Mouse (Mus musculus): ENCODE measurements around the gene 1700061G19Rik.

Gene 1700061G19Rik

DNA sequence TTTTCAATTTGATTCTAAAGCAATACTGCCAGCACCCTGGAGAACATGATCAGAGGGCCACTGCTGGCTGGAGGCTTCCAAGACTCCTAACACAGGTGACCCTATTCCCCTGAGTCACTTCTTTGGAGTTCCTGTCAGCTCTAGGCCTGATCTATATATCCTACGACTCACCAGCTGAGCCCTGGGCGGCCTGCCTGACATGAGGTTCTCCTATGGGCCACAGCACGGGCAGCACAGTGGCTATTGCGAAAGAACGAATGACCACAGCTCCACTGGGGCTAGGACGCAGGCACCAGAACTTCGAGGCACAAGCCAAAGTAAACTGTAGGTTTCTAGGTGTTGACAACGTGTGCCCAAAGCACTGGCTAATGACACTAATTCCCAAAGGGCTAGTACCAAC, 54.7 kb downstream of the 1700061G19Rik start:
- no peak for DNase-seq

DNA sequence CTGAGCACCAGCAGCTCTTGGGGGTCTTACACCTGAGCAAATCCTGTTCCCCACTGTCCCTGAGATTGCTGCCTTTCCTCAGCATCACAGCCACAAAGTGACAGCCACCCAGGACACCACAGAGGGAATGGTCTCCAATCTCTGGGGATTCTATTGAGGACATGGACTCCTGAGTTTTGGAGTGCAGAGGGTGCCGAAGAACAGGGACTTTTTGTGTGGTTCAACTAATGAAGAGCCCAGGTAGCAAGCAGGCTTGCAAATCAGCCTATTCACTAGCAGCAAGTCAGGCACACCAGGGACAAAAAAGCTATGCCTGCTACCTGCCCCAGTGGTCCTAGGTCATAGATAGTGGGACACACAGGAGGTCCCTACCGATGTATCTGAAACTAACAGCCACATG, 58.1 kb downstream of the 1700061G19Rik start:
- DNase-seq = no peak

DNA sequence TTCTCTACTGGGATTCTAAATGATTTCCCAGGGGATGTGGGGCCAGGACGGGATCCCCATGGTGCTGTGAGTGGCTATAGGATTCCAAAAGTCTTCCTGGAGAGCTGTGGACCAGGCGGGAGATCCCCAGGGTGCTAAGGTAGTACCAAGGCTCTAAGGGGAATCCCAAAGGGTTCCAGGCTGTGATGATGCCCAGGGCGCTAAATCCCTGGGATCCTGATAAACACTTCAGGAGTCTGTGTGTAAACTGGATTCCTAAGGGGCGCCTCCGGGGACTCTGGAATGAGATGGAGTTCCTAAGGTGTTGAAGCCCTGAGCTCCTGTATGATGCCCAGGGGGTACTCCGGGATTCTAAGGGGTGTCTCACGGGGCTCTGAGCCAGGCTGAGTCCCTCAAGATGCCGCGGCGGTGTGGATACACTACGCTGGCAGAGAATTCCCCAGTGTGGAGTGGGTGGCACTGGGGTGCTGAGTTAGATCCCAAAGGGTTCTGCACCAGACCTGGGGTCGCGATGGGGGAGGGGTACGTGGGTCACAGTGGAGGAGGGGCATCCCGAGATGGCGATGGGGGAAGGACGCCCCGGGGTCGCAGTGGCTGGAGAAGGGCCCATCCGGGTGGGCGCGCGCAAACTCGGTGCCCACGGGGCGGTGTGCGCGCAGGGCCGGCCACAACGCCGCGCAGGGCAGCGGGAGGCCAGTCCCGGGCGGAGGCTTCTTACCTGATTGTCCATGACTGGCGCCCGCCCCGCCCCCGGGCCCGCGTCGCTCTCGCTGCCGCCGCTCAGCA, 59.5 kb downstream of the 1700061G19Rik start:
- peak in 1 of 2 experiments; percentile 58 for DNase-seq

DNA sequence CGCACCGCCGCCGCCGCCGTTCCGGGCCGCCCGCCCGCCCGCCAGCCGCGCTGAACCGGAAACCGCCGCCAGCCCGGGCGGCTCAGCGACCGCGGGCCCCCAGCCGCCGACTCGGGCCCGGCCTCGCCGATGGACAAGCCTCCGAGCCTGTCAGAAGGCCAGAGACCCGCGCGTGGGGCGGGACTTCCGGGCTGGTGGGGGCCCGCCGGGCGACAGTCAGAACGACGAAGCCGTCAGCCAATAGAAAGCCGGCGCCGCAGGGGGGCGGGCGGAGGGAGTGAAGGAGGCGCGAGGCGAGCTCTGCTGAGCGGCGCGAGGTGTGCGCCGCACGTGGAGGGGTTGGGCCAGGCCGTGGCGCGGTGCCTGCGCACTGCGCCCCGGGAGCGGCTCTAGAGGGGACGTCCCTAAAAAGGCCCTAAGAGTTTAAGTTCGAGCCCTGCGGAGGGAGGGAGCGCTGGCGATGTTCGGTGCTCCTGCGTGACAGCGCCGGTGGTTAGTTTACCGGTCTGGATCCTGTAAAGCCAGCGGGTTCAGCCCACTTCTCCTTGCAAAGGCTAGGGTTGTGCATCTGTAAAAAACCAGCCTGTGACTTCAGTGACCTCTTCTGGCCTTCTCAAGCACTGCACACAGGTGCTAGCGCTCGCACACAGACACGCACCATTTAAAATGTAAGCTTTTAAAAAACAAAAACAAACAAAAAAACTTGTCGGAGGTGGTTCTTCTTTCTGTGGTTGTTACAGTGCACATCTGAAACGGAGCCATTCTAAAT, 60.3 kb downstream of the 1700061G19Rik start, which contains the start of gene Mllt1:
Gene Mllt1, minus strand, starts transcription at position 53 of the 769 bp plus-strand sequence.
- DNase-seq = peak; percentile 98

DNA sequence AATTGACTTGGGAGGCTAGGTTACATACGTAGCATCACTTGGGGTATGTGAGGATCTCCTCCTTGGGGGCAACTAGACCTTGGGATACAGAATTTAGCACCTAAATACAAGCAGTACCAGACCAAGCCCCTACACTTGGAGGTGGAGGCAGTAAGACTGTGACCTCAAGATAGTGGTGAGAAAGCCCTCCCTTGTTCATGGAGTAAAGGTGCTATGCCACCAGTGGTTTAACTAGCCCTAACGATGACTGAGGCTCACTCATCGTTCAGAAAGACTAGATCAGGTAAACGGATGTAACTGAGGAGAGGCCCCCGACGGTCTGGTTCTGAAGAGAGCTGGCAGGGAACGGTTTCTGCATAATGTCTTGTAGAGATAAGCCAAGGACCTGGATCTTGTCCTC, 61.5 kb downstream of the 1700061G19Rik start:
- DNase-seq = no peak

Data from thymus, adult 18-20 months (tissue).